Mouse (Mus musculus) neural tube, embryonic 12.5 days (tissue): ENCODE measurements around the gene Oxt. TPM values are rescaled to one million over a fixed set of nuclear protein-coding genes. Genes with fewer than 3 reads are reported as not detected.

ENCODE experiments used
- ATAC-seq: fragments of 200-750 bp; cut with Nextera tagmentation; 2 replicates; pipeline ENCODE4 v1.8.0; 2017; ENCODE audit warnings: low read depth, mild to moderate bottlenecking, moderate TSS enrichment, moderate library complexity; ENCODE audit not compliant: low FRiP score
- H3K27ac ChIP-seq: fragments of 300-500 bp; sonication (generic); 2 replicates; pipeline ENCODE4 v1.5.1; 2016
- H3K27me3 ChIP-seq: fragments of 300-500 bp; sonication (generic); replicated peaks from 2 replicates; pipeline ENCODE4 v1.6.1; 2016; ENCODE audit warnings: mild to moderate bottlenecking
- H3K36me3 ChIP-seq: fragments of 300-500 bp; sonication (generic); 2 replicates; pipeline ENCODE4 v1.6.1; 2016; ENCODE audit warnings: mild to moderate bottlenecking
- H3K4me1 ChIP-seq: fragments of 300-500 bp; sonication (generic); 2 replicates; pipeline ENCODE4 v1.6.1; 2016
- H3K4me2 ChIP-seq: fragments of 300-500 bp; sonication (generic); replicated peaks from 2 replicates; pipeline ENCODE4 v1.6.1; 2016; ENCODE audit warnings: mild to moderate bottlenecking
- H3K4me3 ChIP-seq: fragments of 300-500 bp; sonication (generic); 2 replicates; pipeline ENCODE4 v1.5.1; 2016
- H3K9ac ChIP-seq: fragments of 300-500 bp; sonication (generic); 2 replicates; pipeline ENCODE4 v1.6.1; 2016; ENCODE audit warnings: mild to moderate bottlenecking
- H3K9me3 ChIP-seq: fragments of 300-500 bp; sonication (generic); 2 replicates; pipeline ENCODE4 v1.6.1; 2016; ENCODE audit warnings: mild to moderate bottlenecking
- WGBS: fragments of 180-500 bp; shearing (Covaris S2); methylation state at CpG from one replicate; pipeline ENCODE4 v1.1.7; 2016; 5-methylcytosine and 5-hydroxymethylcytosine counted together
- polyA plus RNA-seq: library from polyadenylated mRNA; unstranded; fragments of >200 nt; fragmentation: Nextera tagmentation; extraction: Ambion mirVana; gene quantifications from 2 replicates; pipeline ENCODE4 v1.2.1, GENCODE M21; 2016

Gene Oxt
- not detected in 2 replicates for polyA plus RNA-seq

DNA sequence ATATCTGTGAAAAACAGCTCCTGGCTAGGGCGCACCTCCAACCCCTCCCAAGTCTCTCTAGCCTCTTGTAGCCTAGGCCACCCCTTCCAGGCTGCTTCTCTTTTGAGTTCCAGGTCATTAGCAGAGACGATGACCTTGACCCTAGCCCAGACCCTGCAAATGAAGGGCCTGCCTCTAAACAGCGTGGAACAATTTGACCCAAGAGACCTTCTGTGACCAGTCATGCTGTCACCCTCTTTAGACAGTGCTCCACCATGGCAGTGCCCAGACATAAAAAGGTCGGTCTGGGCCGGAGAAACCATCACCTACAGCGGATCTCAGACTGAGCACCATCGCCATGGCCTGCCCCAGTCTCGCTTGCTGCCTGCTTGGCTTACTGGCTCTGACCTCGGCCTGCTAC, at the start of gene Oxt:
Gene Oxt, plus strand, starts transcription at position 301 of the 400 bp plus-strand sequence.
- no peaks in the 10 kb centered on the region for H3K9me3 ChIP-seq
- no peaks in the 10 kb centered on the region for H3K36me3 ChIP-seq
- H3K4me2 ChIP-seq: peak within 1 kb of the TSS; percentile 52
- H3K9ac ChIP-seq: peak within 1 kb of the TSS; percentile 33; the same call in 1 of the 2 replicates
- ATAC-seq: no peak
- H3K27ac ChIP-seq: no peak within 1 kb of the TSS
- H3K27me3 ChIP-seq: peaks cover 64% of the 10 kb centered on the region
- WGBS: 35% methylated on average over 9 of the region's 9 CpGs
- H3K4me3 ChIP-seq: peak within 1 kb of the TSS; percentile 15; the same call in 1 of the 2 replicates
- peaks cover 12% of the 10 kb centered on the region for H3K4me1 ChIP-seq

DNA sequence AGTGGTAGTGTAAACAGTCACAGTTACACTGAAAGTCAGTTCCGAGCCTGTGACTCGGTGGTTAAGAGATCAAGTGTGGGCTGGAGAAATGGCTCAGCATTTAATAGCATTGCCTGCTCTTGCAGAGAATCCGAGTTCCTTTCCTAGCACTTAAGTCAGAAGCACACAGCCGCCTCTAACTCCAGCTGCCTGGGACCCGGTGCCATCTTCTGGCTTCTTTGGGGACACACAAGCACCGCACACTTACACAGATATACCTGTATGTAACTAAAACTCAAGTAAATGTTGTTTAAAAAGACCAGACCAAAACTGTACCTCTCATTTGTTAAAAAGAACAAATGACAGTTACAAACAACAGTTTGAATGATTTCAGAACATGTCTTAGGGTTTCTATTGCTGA, 47.5 kb upstream of the Oxt start:
- Histone ChIP-seq H3K4me3 (no peak overlapping the region), H3K36me3 (peaks cover 27% of the 10 kb centered on the region), H3K9me3 (no peaks in the 10 kb centered on the region), H3K4me2 (no peak overlapping the region), H3K27ac (no peak overlapping the region), H3K27me3 (no peaks in the 10 kb centered on the region), H3K9ac (no peak overlapping the region), H3K4me1 (no peaks in the 10 kb centered on the region)
- WGBS: 81% methylated on average over 6 of the region's 6 CpGs
- ATAC-seq: no peak

DNA sequence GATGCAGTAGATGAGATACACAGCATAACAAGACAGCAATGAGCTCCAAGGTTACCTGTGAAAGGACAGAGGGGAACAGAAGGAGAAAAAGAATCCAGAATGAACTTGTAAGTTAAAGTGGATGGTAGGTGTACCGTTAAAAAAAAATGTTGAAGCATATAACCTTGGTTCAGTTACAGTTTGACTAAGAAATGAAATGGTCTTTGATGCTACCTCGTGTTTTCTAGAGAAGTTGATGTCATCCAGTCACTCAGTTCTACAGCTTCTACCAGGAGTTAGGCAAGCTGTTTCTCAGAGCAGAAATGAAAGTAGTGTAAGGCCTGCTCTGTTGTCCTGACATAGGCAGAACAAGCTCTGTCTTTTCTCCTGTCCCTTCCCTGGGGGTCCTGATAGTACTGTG, 46.7 kb upstream of the Oxt start:
- Histone ChIP-seq H3K9me3 (no peaks in the 10 kb centered on the region), H3K4me2 (no peak overlapping the region), H3K4me3 (no peak overlapping the region), H3K36me3 (peaks cover 32% of the 10 kb centered on the region), H3K27ac (no peak overlapping the region), H3K4me1 (no peaks in the 10 kb centered on the region), H3K9ac (no peak overlapping the region), H3K27me3 (no peaks in the 10 kb centered on the region)
- 95% methylated on average over 2 of the region's 2 CpGs for WGBS
- no peak for ATAC-seq

DNA sequence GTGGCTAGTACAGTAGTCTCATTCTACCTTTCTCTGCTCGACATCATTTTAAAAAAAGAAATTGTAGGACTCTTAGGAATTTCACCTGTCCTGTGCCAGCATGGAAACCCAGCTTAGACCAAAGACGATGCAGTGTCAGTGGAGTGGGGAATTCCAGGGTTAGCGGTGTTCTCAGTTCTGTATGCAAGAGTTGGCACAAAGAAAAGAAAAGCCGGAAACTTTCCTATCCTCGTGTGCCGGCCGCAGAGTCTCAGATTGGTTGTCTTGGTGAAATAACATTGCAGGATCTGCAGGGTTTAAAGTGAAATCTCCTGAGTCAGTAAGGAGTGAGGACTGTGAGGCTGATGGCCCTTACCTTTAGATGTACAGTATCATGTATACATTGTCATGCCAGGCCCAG, 46.0 kb upstream of the Oxt start:
- Histone ChIP-seq H3K27me3 (no peaks in the 10 kb centered on the region), H3K9me3 (no peaks in the 10 kb centered on the region), H3K4me1 (no peaks in the 10 kb centered on the region), H3K36me3 (peaks cover 32% of the 10 kb centered on the region), H3K9ac (no peak overlapping the region), H3K4me2 (no peak overlapping the region), H3K4me3 (no peak overlapping the region), H3K27ac (no peak overlapping the region)
- 90% methylated on average over 7 of the region's 7 CpGs for WGBS
- ATAC-seq: no peak

DNA sequence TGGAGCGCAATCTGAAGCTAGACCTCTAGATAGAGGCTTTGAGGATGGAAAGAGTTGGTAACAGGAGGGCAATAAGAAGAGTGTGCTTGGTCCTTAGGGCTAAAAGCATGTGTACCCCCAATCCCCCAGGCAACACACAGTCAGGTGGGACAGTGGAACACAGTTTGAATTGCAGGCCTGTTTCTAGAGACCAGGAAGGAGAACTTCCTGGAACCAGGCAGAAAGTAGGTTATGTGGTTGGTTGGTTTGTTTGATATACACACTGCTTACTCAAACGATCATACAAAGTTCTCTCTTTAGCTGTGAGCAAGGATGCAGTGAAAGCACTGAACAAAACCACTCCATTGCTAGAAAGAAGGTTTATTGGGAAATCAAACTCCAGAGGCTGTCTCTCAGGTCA, 43.8 kb upstream of the Oxt start:
- WGBS: 95% methylated on average over 2 of the region's 2 CpGs
- ATAC-seq: no peak
- peaks cover 33% of the 10 kb centered on the region for H3K36me3 ChIP-seq

DNA sequence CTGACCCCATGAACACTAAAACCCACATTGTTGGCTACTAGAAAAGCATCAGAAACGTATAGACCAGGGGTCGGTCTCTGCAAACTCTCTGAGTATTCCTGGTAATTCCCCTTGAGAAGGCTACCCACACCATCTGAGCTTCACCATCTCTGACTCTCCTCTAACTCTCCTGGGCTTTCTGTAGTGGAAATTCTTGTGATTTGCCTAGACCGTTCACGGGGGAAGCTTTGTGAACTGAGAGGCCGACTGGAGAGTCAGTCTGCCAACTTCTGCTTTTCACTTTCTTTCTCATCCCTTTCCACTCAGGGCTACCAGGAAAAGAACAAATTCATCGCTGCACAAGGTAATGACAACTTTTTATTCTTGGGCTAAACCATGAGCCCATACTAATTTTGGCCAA, 41.0 kb upstream of the Oxt start:
- no peak for ATAC-seq
- Histone ChIP-seq H3K27me3 (no peaks in the 10 kb centered on the region), H3K4me1 (no peaks in the 10 kb centered on the region), H3K4me2 (no peak overlapping the region), H3K9me3 (no peaks in the 10 kb centered on the region), H3K9ac (no peak overlapping the region), H3K27ac (no peak overlapping the region), H3K4me3 (no peak overlapping the region), H3K36me3 (peaks cover 51% of the 10 kb centered on the region)
- WGBS: 94% methylated on average over 6 of the region's 6 CpGs

More for the DNA sequence above, 43.8 kb upstream of the Oxt start:
- Histone ChIP-seq H3K9ac (no peak overlapping the region), H3K27ac (no peak overlapping the region), H3K4me1 (no peaks in the 10 kb centered on the region), H3K27me3 (no peaks in the 10 kb centered on the region), H3K4me3 (no peak overlapping the region), H3K4me2 (no peak overlapping the region), H3K9me3 (no peaks in the 10 kb centered on the region)

DNA sequence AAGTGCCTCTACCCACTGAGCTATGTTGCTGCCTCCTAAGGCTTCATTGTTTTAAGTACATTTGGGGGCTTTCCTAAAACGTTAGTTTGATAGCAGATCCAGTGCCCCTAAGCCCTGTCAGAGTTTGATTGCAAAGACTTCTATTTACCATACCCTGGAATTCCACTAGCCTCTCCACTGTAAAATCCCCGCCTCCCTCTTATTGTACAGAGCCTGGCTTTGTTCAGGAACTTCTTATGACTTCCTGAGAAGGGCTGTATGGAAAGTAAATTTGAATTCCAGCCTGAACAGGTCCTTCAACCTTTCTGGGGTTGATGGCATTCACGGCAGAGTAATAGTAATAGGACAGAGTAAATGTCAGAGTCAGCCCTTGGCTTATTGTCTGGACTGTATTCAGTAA, 39.1 kb upstream of the Oxt start:
- Histone ChIP-seq H3K4me2 (no peak overlapping the region), H3K27me3 (no peaks in the 10 kb centered on the region), H3K27ac (no peak overlapping the region), H3K9me3 (no peaks in the 10 kb centered on the region), H3K4me3 (no peak overlapping the region), H3K9ac (no peak overlapping the region), H3K36me3 (peaks cover 69% of the 10 kb centered on the region), H3K4me1 (no peaks in the 10 kb centered on the region)
- 87% methylated on average over 3 of the region's 3 CpGs for WGBS
- no peak for ATAC-seq

DNA sequence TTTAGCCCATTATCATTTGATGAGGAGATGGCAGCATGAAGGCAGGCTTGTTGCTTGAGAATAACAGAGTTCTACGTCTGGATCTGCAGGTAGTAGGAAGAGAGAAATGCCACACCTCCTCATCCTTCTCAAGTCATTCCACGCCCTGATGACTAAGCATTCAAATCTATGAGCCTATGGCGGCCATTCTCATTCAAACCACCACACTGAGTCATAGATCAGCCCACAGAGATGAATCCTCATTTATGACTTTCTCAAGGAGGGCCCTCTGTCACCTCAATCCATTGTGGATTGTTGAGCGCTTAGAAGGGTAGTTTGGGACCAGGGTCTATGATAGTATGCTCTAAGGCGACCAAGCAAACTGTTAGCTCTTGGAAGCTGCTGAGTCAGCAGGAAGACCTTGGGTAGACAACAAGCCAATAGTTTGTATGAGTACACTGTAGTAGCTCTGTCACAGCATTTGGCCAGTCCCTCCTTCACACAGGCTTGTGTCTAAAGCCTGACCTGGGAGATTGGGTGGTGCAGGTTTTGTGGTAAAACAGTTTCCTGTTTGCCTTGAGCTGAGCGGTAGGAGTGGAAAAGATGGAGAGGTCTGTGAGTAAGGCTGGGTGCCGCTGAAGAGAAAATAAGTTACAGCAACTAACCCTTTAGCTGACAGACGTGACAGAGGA, 37.0 kb upstream of the Oxt start:
- Histone ChIP-seq H3K9ac (no peak overlapping the region), H3K36me3 (peaks cover 76% of the 10 kb centered on the region), H3K27me3 (no peaks in the 10 kb centered on the region), H3K4me1 (no peaks in the 10 kb centered on the region), H3K4me2 (no peak overlapping the region), H3K9me3 (no peaks in the 10 kb centered on the region), H3K4me3 (no peak overlapping the region), H3K27ac (no peak overlapping the region)
- ATAC-seq: no peak
- 93% methylated on average over 8 of the region's 8 CpGs for WGBS

DNA sequence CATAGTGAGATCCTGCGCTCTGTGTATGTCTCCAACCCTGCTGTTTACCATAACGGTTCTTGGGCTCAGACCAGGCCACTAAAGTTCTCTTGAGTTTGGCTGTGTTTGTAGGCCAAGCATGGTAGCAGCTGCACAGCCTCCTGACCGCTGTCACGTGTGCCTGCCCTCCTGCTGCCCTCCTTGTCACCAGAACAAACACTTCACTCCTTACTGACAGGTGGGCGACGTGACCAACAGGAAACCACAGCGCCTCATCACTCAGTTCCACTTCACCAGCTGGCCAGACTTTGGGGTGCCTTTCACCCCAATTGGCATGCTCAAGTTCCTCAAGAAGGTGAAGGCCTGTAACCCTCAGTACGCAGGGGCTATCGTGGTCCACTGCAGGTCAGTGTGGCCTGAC, 35.7 kb upstream of the Oxt start:
- no peak for ATAC-seq
- H3K9me3 ChIP-seq: no peaks in the 10 kb centered on the region
- peaks cover 80% of the 10 kb centered on the region for H3K36me3 ChIP-seq
- no peak overlapping the region for H3K4me3 ChIP-seq
- H3K27ac ChIP-seq: no peak overlapping the region
- no peak overlapping the region for H3K9ac ChIP-seq
- H3K4me2 ChIP-seq: no peak overlapping the region
- 92% methylated on average over 9 of the region's 9 CpGs for WGBS
- H3K27me3 ChIP-seq: no peaks in the 10 kb centered on the region
- H3K4me1 ChIP-seq: no peaks in the 10 kb centered on the region

DNA sequence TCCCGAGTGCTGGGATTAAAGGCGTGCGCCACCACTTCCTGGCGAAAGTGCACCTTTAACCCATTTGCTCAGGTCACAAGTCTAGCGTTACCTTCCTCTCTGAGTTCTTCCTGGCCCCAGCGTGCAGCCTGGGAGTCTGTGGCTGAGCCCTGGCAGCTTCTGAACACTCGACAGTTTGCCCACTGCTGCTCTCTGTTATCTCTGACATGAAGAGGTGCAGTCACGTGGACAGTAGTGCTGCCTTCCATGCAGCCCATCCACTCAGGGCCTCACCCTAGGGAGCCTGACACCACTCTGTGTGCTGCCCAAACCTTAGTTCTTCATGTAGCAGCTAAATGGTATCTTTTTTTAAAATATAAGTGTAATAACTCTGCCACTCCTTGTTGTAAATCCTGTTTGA, 29.0 kb upstream of the Oxt start:
- H3K4me1 ChIP-seq: no peaks in the 10 kb centered on the region
- H3K27ac ChIP-seq: no peak overlapping the region
- no peak for ATAC-seq
- H3K36me3 ChIP-seq: peaks cover 78% of the 10 kb centered on the region
- H3K27me3 ChIP-seq: no peaks in the 10 kb centered on the region
- H3K9ac ChIP-seq: no peak overlapping the region
- H3K4me3 ChIP-seq: no peak overlapping the region
- WGBS: 92% methylated on average over 8 of the region's 8 CpGs
- no peak overlapping the region for H3K4me2 ChIP-seq
- H3K9me3 ChIP-seq: no peaks in the 10 kb centered on the region

DNA sequence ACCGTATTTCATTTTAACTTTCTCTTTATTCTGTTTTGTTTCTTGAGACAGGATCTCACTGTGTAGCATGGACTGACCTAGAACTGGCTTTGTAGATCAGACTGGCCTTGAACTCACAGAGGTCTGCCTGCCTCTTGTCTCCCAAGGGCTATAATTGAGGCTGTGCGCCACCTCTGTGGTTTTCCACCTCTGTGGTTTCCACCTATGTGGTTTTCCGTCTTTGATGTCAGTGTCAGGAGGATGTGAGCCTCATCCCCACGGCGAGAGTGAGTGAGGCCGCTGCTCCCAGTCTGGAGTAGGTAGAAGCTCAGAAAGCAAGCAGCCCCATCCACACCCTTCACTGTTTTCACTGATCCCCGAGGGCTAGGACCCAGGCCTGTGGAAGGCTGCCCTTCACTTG, 21.1 kb upstream of the Oxt start:
- H3K4me2 ChIP-seq: no peak overlapping the region
- no peaks in the 10 kb centered on the region for H3K9me3 ChIP-seq
- no peak for ATAC-seq
- no peaks in the 10 kb centered on the region for H3K27me3 ChIP-seq
- H3K36me3 ChIP-seq: peaks cover 55% of the 10 kb centered on the region
- H3K9ac ChIP-seq: no peak overlapping the region
- H3K4me3 ChIP-seq: no peak overlapping the region
- H3K4me1 ChIP-seq: no peaks in the 10 kb centered on the region
- no peak overlapping the region for H3K27ac ChIP-seq
- 93% methylated on average over 7 of the region's 7 CpGs for WGBS

DNA sequence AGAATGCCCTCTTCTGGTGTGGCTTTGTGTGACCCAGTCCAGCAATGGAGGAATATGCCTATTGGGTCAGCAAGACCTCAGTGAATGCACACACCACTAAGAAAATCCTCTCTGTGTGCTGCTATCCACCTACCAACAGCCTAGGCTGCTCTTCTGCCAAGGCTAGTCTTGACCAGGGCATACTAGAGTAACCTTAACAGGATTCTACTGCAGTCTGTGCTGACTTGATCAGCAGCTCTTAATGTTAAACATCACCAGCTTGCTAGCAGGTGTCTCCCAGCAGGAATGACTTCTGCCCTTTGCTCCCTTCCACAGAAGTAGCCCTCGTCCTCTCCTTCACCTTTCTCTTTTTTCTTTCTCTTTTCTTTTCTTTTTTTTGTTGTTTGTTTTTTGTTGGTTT, 19.7 kb upstream of the Oxt start:
- 79% methylated on average over 1 of the region's 1 CpGs for WGBS
- Histone ChIP-seq H3K9ac (no peak overlapping the region), H3K27ac (no peak overlapping the region), H3K4me2 (no peak overlapping the region), H3K4me1 (no peaks in the 10 kb centered on the region), H3K9me3 (no peaks in the 10 kb centered on the region), H3K27me3 (no peaks in the 10 kb centered on the region), H3K36me3 (peaks cover 51% of the 10 kb centered on the region), H3K4me3 (no peak overlapping the region)
- ATAC-seq: no peak

DNA sequence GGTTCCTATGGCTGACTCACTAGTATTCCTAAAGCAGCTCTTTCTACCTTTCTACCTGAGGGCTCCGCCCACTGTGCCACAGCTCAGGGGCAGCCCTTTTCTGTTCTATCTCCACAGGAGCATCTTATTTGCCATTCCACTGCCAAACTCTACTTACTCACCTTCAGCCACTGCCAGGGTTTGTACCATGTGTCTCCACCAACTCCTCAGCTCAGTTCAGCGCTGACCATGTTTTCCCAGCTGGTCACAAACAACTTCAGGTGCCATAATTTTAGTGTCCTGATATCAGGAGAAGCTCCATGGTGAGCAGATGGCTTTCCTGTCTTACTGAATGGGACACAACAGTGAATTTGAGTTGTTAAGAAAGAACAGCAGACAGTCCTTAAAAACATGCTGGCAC, 18.5 kb upstream of the Oxt start:
- Histone ChIP-seq H3K4me1 (no peaks in the 10 kb centered on the region), H3K4me3 (no peak overlapping the region), H3K27me3 (no peaks in the 10 kb centered on the region), H3K36me3 (peaks cover 39% of the 10 kb centered on the region), H3K9me3 (no peaks in the 10 kb centered on the region), H3K9ac (no peak overlapping the region), H3K4me2 (no peak overlapping the region), H3K27ac (no peak overlapping the region)
- WGBS: 96% methylated on average over 2 of the region's 2 CpGs
- ATAC-seq: no peak
